Mouse (Mus musculus) ES-CJ7 (cell line): ENCODE measurements at regions not wholly inside any gene's neighbourhood (a gene's known extent, or its start where the extent isn't known, plus 50 kb on each side); places are given as distances from the start of the nearest gene placed in this dataset.

Experiments
- DNase-seq: peaks from one replicate; pipeline ENCODE4 v3.0.0; 2011; ENCODE audit warnings: low read depth, low spot score

DNA sequence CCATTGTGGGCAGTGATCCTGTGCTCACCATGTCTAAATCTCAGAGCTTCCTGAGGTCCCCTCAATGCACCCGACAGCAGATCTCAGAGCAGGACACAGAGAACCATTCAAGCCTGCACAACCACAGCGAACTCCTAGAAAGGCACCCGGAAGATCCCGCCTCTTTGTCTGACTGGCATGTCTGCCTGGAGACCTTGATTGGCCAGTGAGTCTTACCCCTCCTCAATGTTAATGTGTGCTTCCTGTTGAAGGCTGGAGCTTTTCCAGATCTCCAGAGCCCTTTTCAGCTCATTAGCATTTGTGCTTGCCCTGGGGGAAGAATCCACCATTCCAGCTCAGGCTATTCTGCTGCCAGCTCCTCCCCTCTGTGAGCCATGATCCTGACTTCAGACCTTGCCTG is 91.8 kb downstream of the 2410141K09Rik start:
- peak; percentile 9 for DNase-seq

DNA sequence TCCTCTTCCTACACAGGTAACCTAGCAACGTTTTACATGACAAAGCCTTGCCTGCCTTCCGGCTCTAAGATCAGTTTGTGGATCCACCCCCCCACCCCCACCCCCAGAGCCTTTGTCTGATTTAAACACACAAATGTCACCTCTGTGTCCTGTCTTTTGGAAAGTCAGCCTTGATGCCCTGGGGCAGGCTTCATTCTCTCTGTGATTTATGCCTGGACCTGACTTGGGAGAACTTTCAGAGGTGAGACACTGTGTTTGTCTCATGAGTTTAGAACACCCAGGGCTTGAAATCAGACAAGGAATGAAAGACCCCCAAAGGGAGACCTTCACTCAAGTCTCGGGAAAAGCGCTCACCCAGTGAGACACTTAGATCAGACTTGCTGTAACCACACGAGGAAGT is 92.9 kb upstream of the Gm10772 start:
- peak; percentile 69 for DNase-seq

DNA sequence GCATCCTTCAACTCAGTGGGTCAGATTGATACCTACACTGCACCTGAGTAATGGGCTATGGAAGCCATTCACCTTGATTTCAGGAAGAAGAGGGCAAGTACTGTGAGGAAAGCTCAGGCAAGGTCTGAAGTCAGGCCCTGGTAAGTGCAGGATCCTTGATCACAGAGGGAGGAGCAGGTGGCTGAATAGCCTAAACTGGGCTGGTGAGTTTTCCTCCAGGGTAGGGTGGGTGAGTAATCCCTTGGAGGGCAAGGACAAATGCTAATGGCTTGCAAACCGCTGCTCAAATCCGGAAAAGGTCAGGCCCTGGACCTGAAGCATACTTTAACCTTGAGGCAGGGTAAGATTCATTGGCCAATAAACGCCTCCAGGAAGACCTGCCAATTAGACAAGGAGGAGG is 84.4 kb upstream of the Gm10772 start:
- peak; percentile 97 for DNase-seq

GRCm38 (mm10) chr13:66299901-66300300 is 72.5 kb upstream of the Gm10772 start:
- peak; percentile 46 for DNase-seq

- DNase-seq, result peak; percentile 58
These were observed 64.0 kb upstream of the Gm10772 start for GRCm38 (mm10) chr13:66291385-66291784.
